Mouse (Mus musculus): ENCODE results near the gene Zfp111. TPM values are rescaled to one million over a fixed set of nuclear protein-coding genes. Genes with fewer than 3 reads are reported as not detected.

Gene Zfp111
- total RNA-seq (2021): 1 to 10 TPM; 2.1 to 2.7 TPM
- long read RNA-seq, experiment 1, full-length matches to known transcripts: 1 of 2 reads
- long read RNA-seq, experiment 1, partial matches to known transcripts: 0 of 2 reads
- long read RNA-seq, experiment 1, other reads (novel, unspliced or antisense): 1 of 2 reads
- long read RNA-seq, experiment 2: 0 reads

DNA sequence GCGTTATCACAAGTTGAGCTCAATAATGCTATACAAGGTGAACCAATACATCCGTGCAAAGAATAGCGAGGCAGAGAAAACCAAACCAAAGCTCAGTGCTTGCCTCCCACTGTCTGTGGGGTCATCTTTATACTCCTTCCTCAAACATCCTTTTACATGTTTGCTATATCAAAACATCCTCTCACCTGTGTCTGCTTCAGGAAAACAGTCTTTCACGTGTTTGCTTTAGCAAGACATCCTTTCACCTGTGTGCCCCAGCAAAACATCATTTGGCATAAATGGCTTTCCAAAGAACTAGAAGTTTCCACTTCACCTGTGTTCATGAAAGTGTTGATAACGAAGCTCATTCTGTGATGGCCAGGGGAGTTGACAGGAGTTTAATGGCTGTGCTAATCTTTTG is at the start of gene Zfp111:
Zfp111 (minus strand) TSS at position 101 of the 400 bp plus-strand sequence.
- intact Hi-C loops (cut with DNase I): no loop called here

DNA sequence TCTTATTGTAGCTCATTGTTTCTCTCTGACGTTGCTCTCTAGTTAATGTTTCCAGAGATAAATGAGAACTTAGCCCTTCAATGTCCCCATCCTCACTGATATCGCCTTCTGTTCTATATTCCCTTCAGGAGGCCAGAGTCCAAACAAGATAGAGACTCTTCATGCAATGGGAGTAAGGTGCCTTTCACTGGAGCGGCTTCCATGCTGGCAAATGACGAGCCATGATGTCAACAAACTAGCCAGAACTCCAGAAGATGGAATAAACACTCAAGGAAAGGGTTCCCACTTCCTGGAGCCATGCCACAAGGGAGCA is 48.7 kb upstream of the Zfp111 start:
- DNase-seq: no peak
- intact Hi-C loops (cut with DNase I): loop anchor here (5.0 kb wide), 2 partner anchors 53 to 128 kb away; partner anchors contain the start of gene Zfp235

More for the DNA sequence above, at the start of gene Zfp111:
- no peak for DNase-seq

DNA sequence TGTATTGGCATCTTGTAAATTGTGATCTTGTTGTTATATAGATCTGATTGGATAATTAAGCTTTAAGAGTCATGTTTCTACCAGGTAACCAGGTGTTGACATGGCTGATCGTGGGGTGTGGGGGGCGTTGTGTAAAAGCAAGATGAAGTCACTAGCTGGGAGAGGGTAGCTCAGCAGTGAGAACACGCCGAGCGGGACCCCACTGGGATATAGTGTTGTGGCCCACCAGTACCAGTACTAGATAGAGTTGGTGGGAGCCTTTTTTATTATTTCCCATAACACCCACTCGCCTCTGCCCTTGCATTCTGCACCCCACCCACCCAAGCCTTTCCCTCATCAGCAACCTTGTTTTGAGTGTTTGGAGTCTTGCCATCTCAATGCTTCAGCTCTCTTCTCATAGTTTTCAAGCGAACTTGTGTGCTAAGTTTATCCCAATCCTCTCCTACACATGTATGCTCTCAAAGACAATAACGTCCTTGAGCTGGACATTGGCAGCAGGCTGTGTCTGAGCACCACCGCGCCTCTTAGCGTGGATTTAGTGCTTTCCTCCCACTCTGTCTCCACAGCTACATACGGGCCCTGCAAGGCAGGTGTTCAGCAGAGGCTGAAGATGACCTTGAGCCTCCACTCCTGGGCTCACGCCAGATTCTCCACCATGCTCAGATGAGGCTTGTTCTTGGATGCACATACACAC is 48.2 kb upstream of the Zfp111 start:
- DNase-seq: no peak
- intact Hi-C loops (cut with DNase I): loop anchor here (5.0 kb wide), 2 partner anchors 52 to 127 kb away; partner anchors contain the start of gene Zfp235

DNA sequence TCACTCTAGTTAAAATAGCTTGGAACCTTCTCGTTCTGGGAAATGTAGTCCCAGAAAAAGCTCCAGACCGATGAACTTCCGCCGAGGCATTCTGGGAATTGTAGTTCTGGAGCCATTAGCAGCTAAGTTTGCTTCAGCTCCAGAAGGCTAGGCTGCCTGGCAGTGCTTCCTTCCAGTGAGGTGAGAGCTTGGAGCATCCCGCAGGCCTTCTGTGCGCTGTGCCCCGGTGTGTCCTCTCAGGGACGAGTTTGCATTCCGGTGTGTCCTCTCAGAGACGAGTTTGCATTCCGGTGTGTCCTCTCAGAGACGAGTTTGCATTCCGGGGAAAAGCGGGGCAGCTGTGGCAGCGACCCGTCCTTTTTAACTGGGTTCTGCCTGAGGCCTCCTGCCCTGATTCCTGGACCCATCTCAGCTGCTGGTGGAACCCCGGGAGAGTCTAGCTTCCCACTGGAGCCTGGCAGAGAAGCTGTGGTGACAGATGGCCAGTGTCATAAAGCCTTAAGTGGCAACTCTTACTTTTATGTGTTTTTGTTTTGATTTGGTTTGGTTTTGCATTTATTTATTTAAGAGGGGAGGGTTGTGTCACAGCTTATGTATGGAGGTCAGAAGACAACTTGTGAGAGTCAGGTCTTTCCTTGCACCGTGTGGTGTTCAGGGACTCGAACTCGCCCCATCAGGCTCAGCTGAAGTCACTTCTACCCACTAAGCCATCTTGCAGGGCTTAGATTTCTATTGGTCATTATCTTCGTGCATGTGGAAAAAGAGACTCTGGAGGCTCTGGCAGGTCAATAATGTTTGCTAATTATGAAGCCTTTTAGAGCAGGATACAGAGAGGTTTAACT is 43.6 kb upstream of the Zfp111 start, which contains the start of gene Zfp108:
Zfp108 (plus strand) TSS at position 162 of the 842 bp plus-strand sequence.
- intact Hi-C loops (cut with DNase I): loop anchor here (5.0 kb wide), 4 partner anchors 48 to 143 kb away; partner anchors contain the start of genes Zfp112, Zfp235 and Zfp94
- peak; percentile 59 to 62 for DNase-seq

DNA sequence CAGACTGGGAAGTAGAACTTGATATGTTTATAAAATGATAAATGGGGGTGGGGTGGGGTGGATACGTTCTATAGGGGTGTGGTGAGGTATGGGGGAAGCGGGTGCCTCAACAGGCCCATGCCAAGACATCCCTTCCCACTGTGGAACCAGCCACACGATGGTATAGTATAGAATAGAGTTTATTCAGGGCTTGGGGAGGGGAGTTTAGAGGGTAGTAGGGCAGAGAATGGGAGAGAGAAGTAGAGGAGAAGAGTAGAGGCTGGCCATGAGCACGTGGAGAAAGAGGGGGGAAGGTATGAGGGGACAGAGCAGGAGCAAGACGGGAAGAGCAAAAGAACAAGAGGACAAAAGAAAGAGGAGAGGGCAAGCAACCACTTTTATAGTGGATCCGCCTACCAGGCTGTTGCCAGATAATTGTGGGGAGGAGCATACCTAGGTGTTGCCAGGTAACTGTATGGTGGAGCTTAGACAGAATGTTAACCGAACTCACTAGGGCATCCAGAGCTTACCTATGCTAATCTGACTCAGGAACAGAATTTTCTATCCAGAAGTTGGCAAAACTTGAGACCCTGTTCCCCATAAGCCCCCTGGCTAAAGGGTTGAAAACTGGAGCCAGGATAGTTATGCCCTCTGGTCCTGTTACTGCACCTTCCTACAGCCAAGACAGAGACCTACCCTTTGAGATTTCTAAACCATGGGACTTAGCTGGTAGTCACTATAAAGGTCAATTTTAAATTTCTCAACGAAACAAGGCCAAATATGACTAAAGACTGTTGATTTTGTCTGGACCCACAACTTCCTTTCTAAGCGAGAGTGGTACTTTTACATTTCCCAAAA is 42.8 kb upstream of the Zfp111 start:
- DNase-seq: no peak
- intact Hi-C loops (cut with DNase I): loop anchor here (5.0 kb wide), 2 partner anchors 63 to 142 kb away; partner anchors contain the start of genes Zfp112 and Zfp94

DNA sequence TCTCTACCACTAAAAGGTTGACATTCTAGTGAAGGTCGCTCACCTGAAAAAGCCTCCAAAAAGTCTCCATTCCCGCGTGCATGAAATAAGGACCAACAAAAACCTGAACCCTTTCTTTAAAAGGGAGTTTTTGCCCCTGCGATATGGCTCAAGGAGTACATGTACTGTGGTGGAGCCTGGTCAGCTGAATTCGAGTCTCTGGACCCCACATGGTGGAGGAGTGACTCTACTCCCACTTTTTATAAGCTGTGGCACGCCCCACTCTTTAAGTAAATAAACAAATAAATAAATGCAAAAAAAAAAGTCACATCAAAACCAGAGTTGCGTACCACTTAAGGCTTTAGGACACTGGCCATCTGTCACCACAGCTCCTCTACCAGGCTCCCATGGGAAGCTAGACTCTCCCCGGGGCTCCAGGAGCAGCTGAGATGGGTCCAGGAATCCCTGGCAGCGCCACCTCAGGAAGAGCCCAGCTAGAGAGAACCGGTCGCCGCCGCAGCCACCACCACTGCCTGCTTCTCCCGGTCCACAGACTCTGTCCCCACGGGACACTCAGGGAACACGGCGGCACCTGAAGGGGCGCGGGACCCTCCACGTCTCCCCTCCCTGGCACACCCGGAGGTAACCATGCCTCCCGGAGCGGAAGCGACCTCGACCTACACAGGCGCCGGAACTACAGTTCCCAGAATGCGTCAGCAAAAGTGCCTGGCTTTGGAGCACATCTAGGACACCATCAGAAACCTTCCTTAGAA is 26.0 kb upstream of the Zfp111 start, which contains the start of gene Zfp109:
Zfp109 (minus strand) TSS at position 521 of the 752 bp plus-strand sequence.
- intact Hi-C loops (cut with DNase I): no loop called here
- peak; percentile 12 to 38 for DNase-seq

DNA sequence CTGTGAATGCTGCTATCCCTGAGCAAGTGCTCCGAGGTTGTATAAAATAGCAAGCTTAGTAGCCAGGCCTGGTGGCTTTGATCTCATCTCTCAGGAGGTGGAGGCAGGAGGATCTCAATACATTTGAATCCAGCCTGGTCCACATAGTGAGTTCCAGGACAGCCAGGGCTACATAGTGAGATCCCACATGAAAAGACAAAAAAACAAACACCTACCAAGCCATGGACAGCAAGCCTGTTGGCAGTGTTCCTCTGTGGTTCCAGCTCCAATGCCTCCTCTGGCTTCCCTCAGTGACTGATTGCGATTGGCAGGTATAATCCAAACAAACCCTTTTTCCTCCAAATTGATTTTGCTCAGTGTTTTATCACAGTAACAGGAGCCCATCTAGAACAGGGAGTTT is 947 bp downstream of the Zfp111 start:
- no peak for DNase-seq
- intact Hi-C loops (cut with DNase I): no loop called here

DNA sequence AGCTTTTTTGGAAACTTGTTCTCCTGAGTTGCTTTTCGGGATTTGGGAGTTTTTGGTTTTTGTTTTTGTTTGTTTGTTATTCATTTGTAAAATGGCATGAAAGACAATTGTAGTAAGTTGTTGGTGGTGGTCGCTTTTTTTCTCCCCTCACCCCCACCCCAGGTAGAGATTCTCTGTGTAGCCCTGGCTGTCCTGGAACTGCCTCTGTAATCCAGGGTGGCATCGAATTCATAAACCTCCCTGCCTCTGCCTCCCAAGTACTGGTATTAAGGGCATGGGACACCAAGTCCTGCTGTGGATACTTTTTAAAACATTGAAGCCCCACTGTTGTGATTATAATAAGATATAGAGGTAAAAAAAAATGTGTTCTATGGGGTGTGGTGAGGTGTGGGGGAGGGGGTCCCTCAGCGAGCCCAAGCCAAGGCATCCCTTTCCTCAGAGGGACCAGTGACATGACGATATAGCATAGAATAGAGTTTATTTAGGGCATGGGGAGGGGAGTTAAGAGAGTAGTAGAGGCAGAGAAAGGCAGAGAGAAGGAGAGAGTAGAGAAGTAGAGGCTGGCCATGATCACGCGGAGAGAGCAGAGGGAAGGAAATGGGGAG is 2.9 kb downstream of the Zfp111 start:
- intact Hi-C loops (cut with DNase I): loop anchor here (5.0 to 10.0 kb wide), 2 partner anchors 49 to 106 kb away; partner anchors contain the start of gene Zfp94
- DNase-seq: no peak

DNA sequence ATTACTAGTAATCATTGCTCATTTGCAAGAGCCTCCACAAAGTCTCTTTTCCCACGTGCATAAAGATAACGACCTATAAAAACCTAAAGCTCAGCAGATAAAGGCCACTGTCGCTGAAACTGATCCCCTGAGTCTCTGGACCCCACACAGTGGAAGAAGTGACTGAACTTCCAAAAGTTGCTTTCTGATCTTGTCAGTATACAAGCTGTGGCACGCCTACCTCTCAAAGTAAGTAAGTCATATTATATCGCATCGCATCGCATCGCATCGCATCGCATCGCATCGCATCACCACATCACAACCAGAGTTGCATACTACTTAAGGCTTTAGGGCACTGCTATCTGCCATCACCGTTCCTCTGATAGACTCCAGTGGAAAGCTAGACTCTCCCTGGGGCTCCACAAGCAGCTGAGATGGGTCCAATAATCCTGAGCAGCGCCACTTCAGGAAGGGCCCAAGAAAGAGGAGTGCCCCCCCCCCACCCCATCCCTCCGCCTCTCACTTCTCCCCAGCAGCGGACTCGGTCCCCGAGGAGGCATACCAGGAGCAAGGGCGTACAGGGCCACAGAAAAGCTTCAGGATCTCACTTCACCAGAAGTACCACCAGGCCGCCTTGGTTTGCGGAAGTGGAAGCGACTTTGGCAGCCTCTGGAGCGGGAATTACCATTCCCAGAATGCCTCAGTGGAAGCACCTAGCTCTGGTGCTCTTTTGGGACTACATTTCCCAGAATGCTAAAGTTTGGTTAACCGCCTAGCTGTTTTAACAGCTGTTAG is 3.6 kb downstream of the Zfp111 start:
- peak; percentile 37 to 46 for DNase-seq
- intact Hi-C loops (cut with DNase I): loop anchor here (5.0 to 10.0 kb wide), 2 partner anchors 50 to 107 kb away; partner anchors contain the start of gene Zfp94

DNA sequence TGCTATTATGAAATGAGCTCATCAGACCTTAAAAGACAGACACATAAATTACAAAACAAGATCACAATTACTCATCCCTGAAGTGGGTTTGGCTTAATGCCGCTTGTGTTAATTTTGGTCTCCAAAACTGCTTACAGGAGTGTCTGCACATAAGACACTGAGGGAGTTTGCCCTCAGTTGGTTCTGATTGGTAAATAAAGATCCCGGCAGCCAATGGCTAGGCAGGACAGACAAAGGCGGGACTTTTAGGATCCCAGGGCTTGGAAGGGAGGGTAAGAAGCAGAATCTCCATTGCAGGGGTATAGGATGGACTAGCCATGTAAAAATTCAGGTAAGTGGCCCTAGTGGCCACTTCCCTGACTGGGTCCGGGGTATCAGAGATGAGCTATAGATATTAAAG is 14.3 kb downstream of the Zfp111 start:
- DNase-seq: no peak
- intact Hi-C loops (cut with DNase I): no loop called here

DNA sequence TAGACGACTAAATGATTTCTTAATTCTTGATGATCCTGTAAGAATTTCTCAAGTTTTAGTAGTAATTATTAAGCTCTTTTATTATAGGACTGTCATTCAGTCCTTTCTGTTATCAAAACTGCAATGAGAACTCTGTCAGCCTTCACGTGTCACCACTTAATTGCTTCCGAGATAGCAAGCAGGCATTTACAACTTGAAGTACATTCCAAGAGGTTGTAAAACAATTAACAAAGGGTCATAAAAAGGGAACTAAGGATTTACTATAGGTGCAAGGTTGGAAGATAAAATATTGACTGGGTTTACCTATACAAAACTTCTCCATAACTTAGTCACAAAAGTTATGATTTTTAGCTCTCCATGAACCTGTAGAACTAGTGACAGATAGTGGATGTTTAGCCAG is 18.1 kb downstream of the Zfp111 start:
- intact Hi-C loops (cut with DNase I): no loop called here
- DNase-seq: no peak

DNA sequence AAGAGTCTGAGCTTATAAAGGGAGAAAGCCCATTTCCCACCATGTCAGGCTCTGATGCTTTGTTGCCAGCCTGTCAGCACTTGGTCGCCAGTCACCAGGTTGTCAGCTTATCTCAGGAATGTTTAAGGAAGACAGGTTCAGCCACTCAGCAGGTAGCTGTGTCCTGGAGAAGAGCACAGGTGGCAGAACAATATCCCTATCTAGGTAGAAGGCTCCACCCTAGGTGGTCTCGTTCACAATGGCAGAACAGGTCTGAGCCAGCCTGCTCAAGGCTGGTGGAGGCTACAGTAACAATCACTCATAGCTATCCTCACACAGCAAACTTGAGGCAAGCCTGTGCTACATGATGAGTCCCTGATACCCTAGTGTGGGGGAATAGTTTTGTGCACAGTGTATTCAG is 19.9 kb downstream of the Zfp111 start:
- intact Hi-C loops (cut with DNase I): no loop called here
- DNase-seq: no peak

DNA sequence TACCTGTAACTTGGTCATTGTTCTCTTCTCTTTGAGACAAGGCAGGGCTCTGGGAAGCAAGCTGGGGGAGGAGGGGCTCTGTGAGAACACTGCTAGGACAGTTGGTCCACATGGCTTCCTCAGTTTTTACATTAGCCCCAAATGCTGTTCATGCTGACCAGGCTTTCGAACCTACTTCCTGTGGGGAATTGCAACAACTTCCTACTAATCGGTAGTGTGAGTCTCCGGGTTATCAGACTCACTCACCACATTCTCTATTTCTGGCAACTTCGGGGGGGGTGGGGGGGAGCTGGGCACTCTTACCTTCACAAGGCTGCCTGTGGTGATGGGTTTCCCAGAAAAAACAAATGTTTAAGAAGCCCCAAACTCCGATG is 21.7 kb downstream of the Zfp111 start:
- DNase-seq: no peak
- intact Hi-C loops (cut with DNase I): no loop called here

DNA sequence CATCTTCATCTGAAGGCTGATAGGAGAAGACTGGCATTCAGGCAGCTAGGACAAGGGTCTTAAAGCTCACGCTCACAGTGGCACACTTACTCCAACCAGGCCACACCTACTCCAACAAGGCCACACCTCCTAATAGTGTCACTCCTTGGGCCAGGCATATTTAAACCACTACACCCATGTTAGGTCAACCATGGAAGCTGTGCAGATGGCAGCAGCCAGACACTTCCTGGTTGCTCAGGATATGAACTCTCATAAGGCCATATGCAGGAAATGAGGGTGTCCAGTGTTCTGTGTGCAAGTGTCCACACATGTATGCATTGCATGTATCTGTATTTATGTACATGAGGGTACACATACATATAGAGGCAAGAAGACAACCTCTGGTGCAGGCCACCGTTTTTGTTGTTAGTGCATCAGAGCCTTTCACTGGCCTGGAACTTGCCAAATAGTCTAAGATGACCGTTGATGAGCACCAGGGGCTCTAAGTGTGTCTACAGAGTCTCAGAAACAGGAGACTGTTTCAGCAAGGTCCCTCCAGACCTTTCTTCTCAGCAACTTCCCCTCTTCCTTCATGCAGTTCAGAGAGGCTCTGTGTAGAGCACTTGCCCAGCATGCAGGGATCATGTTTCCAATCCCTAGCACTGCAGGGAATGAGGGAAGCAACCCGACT is 22.2 kb downstream of the Zfp111 start:
- intact Hi-C loops (cut with DNase I): no loop called here

DNA sequence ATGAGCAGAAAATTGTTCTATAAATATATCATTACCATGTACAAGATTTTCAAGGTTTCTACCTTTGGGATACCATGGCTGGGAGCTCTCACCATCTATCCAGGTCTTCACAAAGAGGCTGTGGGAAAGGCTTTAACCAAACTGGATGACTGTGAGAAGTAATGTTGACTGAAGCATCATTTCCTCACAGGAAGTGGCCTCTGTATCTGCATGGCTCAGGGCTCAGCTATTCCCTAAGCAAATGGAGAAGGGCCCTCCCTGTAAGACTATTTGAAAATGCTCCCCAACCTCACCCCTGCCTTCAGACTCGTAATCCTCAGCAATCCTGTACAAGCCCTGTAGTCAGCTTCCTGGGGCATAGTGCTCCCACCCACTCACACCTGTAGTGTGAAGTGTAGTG is 23.6 kb downstream of the Zfp111 start:
- no peak for DNase-seq
- intact Hi-C loops (cut with DNase I): no loop called here

More for the DNA sequence above, 22.2 kb downstream of the Zfp111 start:
- DNase-seq: no peak

DNA sequence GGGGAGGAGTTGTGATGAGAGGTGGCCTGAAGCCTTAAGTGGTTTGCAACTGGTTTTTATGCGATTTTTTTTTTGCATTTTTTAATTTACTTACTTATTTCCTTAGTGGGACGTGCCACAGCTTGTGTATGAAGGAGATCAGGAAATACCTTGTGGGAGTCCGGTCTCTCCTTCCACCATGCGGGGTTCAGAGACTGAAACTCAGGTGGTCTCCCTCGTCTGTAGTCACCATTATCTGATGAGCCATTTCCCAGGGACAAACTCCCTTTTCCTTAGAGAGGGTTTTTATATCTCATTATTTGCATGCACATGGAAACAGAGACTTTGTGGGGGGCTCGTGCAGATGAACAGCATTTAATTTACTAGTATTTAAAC is 35.9 kb downstream of the Zfp111 start:
- intact Hi-C loops (cut with DNase I): no loop called here
- DNase-seq: no peak

DNA sequence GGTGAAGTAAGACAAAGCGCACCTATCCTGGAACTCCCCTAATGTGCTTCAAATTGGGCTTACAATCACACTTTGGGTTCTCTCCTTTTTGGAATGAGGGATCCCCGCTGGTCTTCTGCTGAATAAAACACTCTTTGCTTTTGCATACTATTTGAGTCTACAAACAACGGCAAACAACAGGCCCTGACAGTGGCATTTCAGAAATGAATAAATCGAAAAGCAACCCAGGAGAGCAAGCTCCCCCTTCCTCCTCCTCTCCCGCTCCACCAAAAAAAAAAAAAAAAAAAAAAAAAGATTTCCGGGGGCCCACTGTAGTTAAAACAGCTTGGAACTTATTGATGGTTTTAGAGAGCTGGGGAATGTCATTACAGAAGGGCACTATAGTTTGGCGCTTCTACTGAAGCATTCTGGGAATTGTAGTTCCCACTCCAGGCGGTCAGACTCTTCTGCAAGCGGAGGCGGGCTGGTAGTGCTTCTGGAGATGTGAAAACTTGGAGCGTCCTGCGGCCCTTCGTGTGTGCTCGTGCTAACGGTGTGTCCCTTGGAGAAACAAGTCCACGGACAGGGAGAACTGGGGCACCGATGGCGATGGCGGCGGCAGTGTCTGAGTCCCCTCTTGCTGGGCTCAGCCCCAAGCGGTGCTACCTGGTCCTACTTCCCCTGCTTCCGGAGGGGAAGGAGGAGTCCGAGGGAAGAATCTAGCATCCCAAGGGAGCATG is 36.5 kb downstream of the Zfp111 start, which contains the start of gene Zfp114:
Zfp114 (plus strand) TSS at position 443 of the 719 bp plus-strand sequence.
- intact Hi-C loops (cut with DNase I): no loop called here

More for the DNA sequence above, 36.5 kb downstream of the Zfp111 start, which contains the start of gene Zfp114:
- peak; percentile 39 to 46 for DNase-seq

Measured in gastrocnemius, postnatal 36 days (tissue).